Comparison of ENCODE assay signal across 9 mouse cellular contexts in genomic region chr8:104374864-104375846, GRCm38 (mm10). TPM values are rescaled to one million over a fixed set of nuclear protein-coding genes. Genes with fewer than 3 reads are reported as not detected.
DNase-seq lines count a peak whose midpoint lies in the region; ATAC-seq lines count a peak whose summit lies in the region.
"Had no signal": no experiment of that assay in that cellular context is flagged by ENCODE, and none has a peak within 500 bp of the region (broad histone marks: within the 10 kb centered on the region; RNA-seq: fewer than 3 reads in every experiment).

No protein-coding gene starts in this region.

- H3K36me3 ChIP-seq in limb, embryonic 11.5 days (ENCODE audit: control insufficient read depth, insufficient read depth, low read length), result no peaks in the 10 kb centered on the region
- no peaks in the 10 kb centered on the region for H3K36me3 ChIP-seq in midbrain, embryonic 16.5 days (ENCODE audit: control insufficient read depth, insufficient read depth, low read length)

- H3K27me3 ChIP-seq in limb, embryonic 11.5 days (ENCODE audit: control insufficient read depth, insufficient read depth, low read length), result no peaks in the 10 kb centered on the region
- H3K27me3 ChIP-seq in midbrain, embryonic 16.5 days (ENCODE audit: control insufficient read depth, insufficient read depth, low read depth, low read length), result no peaks in the 10 kb centered on the region

- intact Hi-C loops in heart, postnatal 10 days (cut with DNase I), result no loop called here

- H3K27ac ChIP-seq in limb, embryonic 11.5 days (replicated peaks; ENCODE audit: low read depth, low read length), result no peak overlapping the region
- peak overlapping the region; percentile 58 for H3K27ac ChIP-seq in midbrain, embryonic 16.5 days (ENCODE audit: low read length)

- no peak overlapping the region for H3K9ac ChIP-seq in limb, embryonic 11.5 days (ENCODE audit: low read length)
- no peak overlapping the region for H3K9ac ChIP-seq in midbrain, embryonic 16.5 days (ENCODE audit: low read depth, low read length)

- peaks cover 4% of the 10 kb centered on the region for H3K4me1 ChIP-seq in limb, embryonic 11.5 days (ENCODE audit: control insufficient read depth, insufficient read depth, low read length)
- peaks cover 26% of the 10 kb centered on the region for H3K4me1 ChIP-seq in midbrain, embryonic 16.5 days (ENCODE audit: control insufficient read depth, insufficient read depth, low read length)

- DNase-seq in cerebellum, adult 11 months, result peak; percentile 49
- DNase-seq in cerebellum, postnatal 36 days, result peak; percentile 50 to 53
- DNase-seq in heart, postnatal 10 days, result peak; percentile 74 to 81
- DNase-seq in limb, embryonic 11.5 days (ENCODE audit: low spot score), result peak; percentile 34
- DNase-seq in spleen, postnatal 14 days (ENCODE audit: low spot score in 2 of 2), result no peak
- no peak for DNase-seq in ovary, postnatal 14 days (ENCODE audit: low spot score)
- no peak for DNase-seq in right cerebral cortex, postnatal 36 days (ENCODE audit: low spot score in 2 of 2)

- 58% methylated on average over 14 of the region's 14 CpGs for WGBS in limb, embryonic 11.5 days
- 38% methylated on average over 14 of the region's 14 CpGs for WGBS in midbrain, embryonic 16.5 days

- no peak overlapping the region for H3K4me3 ChIP-seq in limb, embryonic 11.5 days (ENCODE audit: low read depth, low read length)
- H3K4me3 ChIP-seq in midbrain, embryonic 16.5 days (ENCODE audit: low read depth, low read length), result no peak overlapping the region

- H3K9me3 ChIP-seq in limb, embryonic 11.5 days (ENCODE audit: control insufficient read depth, low read length), result no peaks in the 10 kb centered on the region
- H3K9me3 ChIP-seq in midbrain, embryonic 16.5 days (replicated peaks; ENCODE audit: control insufficient read depth, low read length, poor library complexity, severe bottlenecking), result no peaks in the 10 kb centered on the region

- H3K4me2 ChIP-seq in limb, embryonic 11.5 days (ENCODE audit: low read depth, severe bottlenecking), result no peak overlapping the region
- H3K4me2 ChIP-seq in midbrain, embryonic 16.5 days (ENCODE audit: low read length), result no peak overlapping the region

- ATAC-seq in limb, embryonic 11.5 days (ENCODE audit: insufficient number of reproducible peaks, low FRiP score, low TSS enrichment, low read depth), result no peak
- ATAC-seq in midbrain, embryonic 16.5 days, result peak; percentile 15

RNA-seq across cellular contexts. Expression of gene Cmtm4, which starts 20.5 kb away (rescaled TPM):
- total RNA-seq in heart, postnatal 10 days (2021), result 10 to 100 TPM; 16.4 to 16.8 TPM
- polyA plus RNA-seq in limb, embryonic 11.5 days (2014; fragmentation: Nextera tagmentation; extraction: Ambion mirVana), result 2.9 and 4.1 TPM in 2 replicates
- polyA plus RNA-seq in midbrain, embryonic 16.5 days (2015; fragmentation: Nextera tagmentation; extraction: Ambion mirVana), result 2.7 TPM in 2 replicates

RNA-seq across cellular contexts. Expression of gene Cmtm3, which starts 35.9 kb away (rescaled TPM):
- total RNA-seq in heart, postnatal 10 days (2021), result 10 to 100 TPM; 45.9 to 52.0 TPM
- 73.4 and 75.8 TPM in 2 replicates for polyA plus RNA-seq in limb, embryonic 11.5 days (2014; fragmentation: Nextera tagmentation; extraction: Ambion mirVana)
- 33.7 and 37.0 TPM in 2 replicates for polyA plus RNA-seq in midbrain, embryonic 16.5 days (2015; fragmentation: Nextera tagmentation; extraction: Ambion mirVana)

RNA-seq across cellular contexts. Expression of gene Cmtm2b, which starts 53.1 kb away (rescaled TPM):
- total RNA-seq in heart, postnatal 10 days (2021), result not detected
- not detected in 2 replicates for polyA plus RNA-seq in limb, embryonic 11.5 days (2014; fragmentation: Nextera tagmentation; extraction: Ambion mirVana)
- polyA plus RNA-seq in midbrain, embryonic 16.5 days (2015; fragmentation: Nextera tagmentation; extraction: Ambion mirVana), result not detected in 2 replicates

RNA-seq across cellular contexts. Expression of gene Gm11020, which starts 53.8 kb away (rescaled TPM):
- total RNA-seq in heart, postnatal 10 days (2021), result not detected
- polyA plus RNA-seq in limb, embryonic 11.5 days (2014; fragmentation: Nextera tagmentation; extraction: Ambion mirVana), result not detected in 2 replicates
- polyA plus RNA-seq in midbrain, embryonic 16.5 days (2015; fragmentation: Nextera tagmentation; extraction: Ambion mirVana), result not detected in 2 replicates
- total RNA-seq: adrenal gland, postnatal 36 days had no signal

Comparison
In these comparisons a context has a peak if more than half of its experiments do, and no peak if none do; other contexts are left out.
1. DNase-seq: peak in cerebellum, adult 11 months (single experiment), cerebellum, postnatal 36 days (2 of 2), heart, postnatal 10 days (2 of 2) and limb, embryonic 11.5 days (single experiment); none in spleen, postnatal 14 days (0 of 2), ovary, postnatal 14 days (single experiment) and right cerebral cortex, postnatal 36 days (0 of 2).